Mouse (Mus musculus): ENCODE results near the gene Pgpep1l. TPM values are rescaled to one million over a fixed set of nuclear protein-coding genes. Genes with fewer than 3 reads are reported as not detected.
A peak's percentile ranks its signal among the peaks of the same experiment; 100 is the strongest.

The Pgpep1l gene
- polyA plus RNA-seq, 1 experiment from 2014 or later: not detected

GRCm38 (mm10) chr7:68272607-68273006, 8.6 kb upstream of the Pgpep1l start:
- H3K9ac ChIP-seq: no peak overlapping the region
- no peak overlapping the region for H3K4me2 ChIP-seq (replicated peaks)
- no peak overlapping the region for H3K4me3 ChIP-seq
- 90% methylated on average over 10 of the region's 10 CpGs for WGBS
- no peaks in the 10 kb centered on the region; the same call in 1 of the 2 replicates for H3K27me3 ChIP-seq
- ATAC-seq (ENCODE audit: low FRiP score, low read depth): no peak
- no peaks in the 10 kb centered on the region for H3K36me3 ChIP-seq
- no peak overlapping the region for H3K27ac ChIP-seq
- peaks cover 43% of the 10 kb centered on the region for H3K4me1 ChIP-seq
- no peaks in the 10 kb centered on the region for H3K9me3 ChIP-seq

DNA sequence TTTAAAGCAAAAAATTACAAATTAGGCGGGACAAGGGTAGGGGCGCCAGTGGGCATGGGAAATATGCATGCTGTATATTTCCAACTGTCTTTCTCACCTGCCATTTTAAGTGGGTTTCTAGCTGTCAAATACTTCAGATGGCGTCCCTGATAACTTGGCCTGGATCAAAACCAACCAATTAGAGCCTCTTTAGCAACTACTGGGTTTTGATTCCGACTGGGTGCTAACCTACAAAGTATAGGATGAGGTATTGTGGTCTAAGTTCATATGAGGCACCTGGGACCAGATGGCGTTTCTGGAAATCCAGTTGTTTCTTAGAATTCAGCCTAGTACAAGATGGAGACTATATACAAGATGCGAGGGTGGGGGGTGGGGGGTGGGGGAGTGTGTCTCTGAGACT, 7.8 kb upstream of the Pgpep1l start:
- no peaks in the 10 kb centered on the region; the same call in 1 of the 2 replicates for H3K27me3 ChIP-seq
- no peak overlapping the region for H3K4me3 ChIP-seq
- no peaks in the 10 kb centered on the region for H3K9me3 ChIP-seq
- H3K9ac ChIP-seq: no peak overlapping the region
- H3K4me1 ChIP-seq: peaks cover 41% of the 10 kb centered on the region
- no peak overlapping the region for H3K27ac ChIP-seq
- no peak for ATAC-seq (ENCODE audit: low FRiP score, low read depth)
- WGBS: 87% methylated on average over 6 of the region's 6 CpGs
- no peak overlapping the region for H3K4me2 ChIP-seq (replicated peaks)
- H3K36me3 ChIP-seq: no peaks in the 10 kb centered on the region

DNA sequence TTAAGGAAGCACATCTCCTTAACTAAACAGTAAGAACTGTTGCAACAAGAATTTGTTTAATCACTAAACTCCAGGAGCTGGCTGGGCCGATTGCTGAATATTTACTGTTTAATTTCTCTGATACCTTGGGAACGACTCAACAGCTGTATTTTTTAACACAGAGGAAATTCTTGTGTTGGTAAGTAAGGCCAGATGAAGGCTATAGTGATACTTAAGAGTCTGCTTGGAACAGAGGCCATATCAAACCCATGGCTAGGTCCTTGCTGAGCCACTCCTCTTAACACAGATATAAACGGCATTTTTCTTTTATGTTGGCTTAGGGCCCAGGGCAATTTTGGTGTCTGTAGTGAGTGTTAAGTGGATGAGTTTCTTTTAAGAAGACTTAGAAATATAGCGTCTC, 6.5 kb upstream of the Pgpep1l start:
- 17% methylated on average over 4 of the region's 4 CpGs for WGBS
- no peak overlapping the region for H3K4me3 ChIP-seq
- H3K9me3 ChIP-seq: no peaks in the 10 kb centered on the region
- no peak overlapping the region for H3K27ac ChIP-seq
- no peaks in the 10 kb centered on the region for H3K36me3 ChIP-seq
- peak; percentile 42; the same call in 1 of the 2 replicates for ATAC-seq (ENCODE audit: low FRiP score, low read depth)
- no peak overlapping the region for H3K4me2 ChIP-seq (replicated peaks)
- H3K27me3 ChIP-seq: no peaks in the 10 kb centered on the region
- peaks cover 41% of the 10 kb centered on the region for H3K4me1 ChIP-seq
- H3K9ac ChIP-seq: no peak overlapping the region

GRCm38 (mm10) chr7:68266691-68267090, 2.7 kb upstream of the Pgpep1l start:
- no peak for ATAC-seq (ENCODE audit: low FRiP score, low read depth)
- Histone ChIP-seq H3K4me1 (peaks cover 68% of the 10 kb centered on the region), H3K4me3 (no peak overlapping the region), H3K36me3 (no peaks in the 10 kb centered on the region), H3K9me3 (no peaks in the 10 kb centered on the region), H3K4me2 (replicated peaks) (peak overlapping the region; percentile 38), H3K9ac (no peak overlapping the region), H3K27me3 (no peaks in the 10 kb centered on the region), H3K27ac (peak overlapping the region; percentile 61; the same call in 1 of the 2 replicates)
- WGBS: under 1% methylated on average over 6 of the region's 6 CpGs

GRCm38 (mm10) chr7:68265391-68265790, 1.4 kb upstream of the Pgpep1l start:
- Histone ChIP-seq H3K4me1 (peaks cover 62% of the 10 kb centered on the region), H3K4me3 (no peak overlapping the region), H3K27me3 (no peaks in the 10 kb centered on the region), H3K9ac (no peak overlapping the region), H3K27ac (0 out of 2 replicates have a peak overlapping the region, but pooled peaks have one; percentile 28), H3K4me2 (replicated peaks) (no peak overlapping the region), H3K9me3 (0 out of 2 replicates have a peak, but pooled peaks cover 3% of the 10 kb centered on the region), H3K36me3 (no peaks in the 10 kb centered on the region)
- no peak for ATAC-seq (ENCODE audit: low FRiP score, low read depth)
- WGBS: 24% methylated on average over 7 of the region's 7 CpGs

DNA sequence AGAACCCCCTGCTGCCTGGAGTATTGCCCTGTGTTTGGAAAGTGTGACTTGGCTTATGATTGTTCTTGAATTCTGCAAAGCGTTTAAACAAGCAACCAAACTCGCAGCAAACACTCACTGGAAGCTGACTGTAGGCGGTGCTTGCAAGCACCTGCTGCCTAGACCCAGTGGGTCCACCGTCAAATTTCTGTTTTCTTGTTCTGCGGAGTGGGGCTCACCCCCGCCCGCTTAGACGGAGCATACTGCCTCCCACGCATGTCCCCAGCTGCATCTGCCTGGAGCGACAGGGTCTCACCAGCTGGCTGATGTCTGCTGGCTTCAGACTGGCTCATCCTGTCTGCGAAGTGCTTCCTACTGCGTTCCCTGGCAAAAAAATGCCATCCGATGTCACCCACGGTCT, 498 bp upstream of the Pgpep1l start:
- ATAC-seq (ENCODE audit: low FRiP score, low read depth): no peak
- H3K9ac ChIP-seq: 0 out of 2 replicates have a peak overlapping the region, but pooled peaks have one; percentile 43
- peak overlapping the region; percentile 34 for H3K4me3 ChIP-seq
- WGBS: 12% methylated on average over 14 of the region's 14 CpGs
- peaks cover 59% of the 10 kb centered on the region for H3K4me1 ChIP-seq
- no peaks in the 10 kb centered on the region for H3K27me3 ChIP-seq
- 0 out of 2 replicates have a peak, but pooled peaks cover 3% of the 10 kb centered on the region for H3K9me3 ChIP-seq
- no peak overlapping the region for H3K27ac ChIP-seq
- no peaks in the 10 kb centered on the region for H3K36me3 ChIP-seq
- H3K4me2 ChIP-seq (replicated peaks): peak overlapping the region; percentile 71

DNA sequence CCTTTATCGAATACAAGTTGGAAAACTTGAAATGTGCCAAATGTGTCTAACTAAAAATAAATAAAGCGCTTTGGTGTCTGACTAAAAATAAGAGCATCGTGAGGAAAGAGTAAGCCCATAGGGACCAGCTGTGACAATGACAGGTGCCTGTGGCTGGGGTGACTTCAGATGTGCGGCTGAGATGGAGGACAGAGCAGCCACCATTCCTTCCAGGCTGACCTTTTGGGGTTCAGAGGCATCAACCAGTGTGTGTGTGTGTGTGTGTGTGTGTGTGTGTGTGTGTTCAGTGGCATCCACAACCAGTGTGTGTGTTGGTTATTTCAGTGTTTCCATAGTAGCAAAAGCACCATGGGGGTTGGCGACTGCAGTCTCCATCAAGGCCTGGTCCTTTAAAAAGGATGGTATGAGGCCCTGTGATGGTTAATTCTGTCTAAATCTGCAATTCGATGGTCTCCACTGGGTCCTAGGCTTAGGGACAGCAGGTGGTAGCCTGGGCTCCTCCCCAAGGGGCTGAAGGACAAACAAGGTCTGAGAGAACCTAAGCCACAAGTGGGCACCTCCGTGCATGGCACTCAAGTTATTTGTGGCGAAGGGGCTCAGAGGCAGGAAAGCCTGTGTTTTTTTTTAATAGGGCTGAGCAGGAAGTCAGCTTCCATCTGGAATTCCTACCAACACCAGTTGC, 546 bp downstream of the Pgpep1l start:
- Histone ChIP-seq H3K27me3 (no peaks in the 10 kb centered on the region), H3K36me3 (no peaks in the 10 kb centered on the region), H3K4me3 (peak overlapping the region; percentile 34), H3K9ac (no peak overlapping the region), H3K9me3 (0 out of 2 replicates have a peak, but pooled peaks cover 3% of the 10 kb centered on the region), H3K4me1 (peaks cover 60% of the 10 kb centered on the region), H3K4me2 (replicated peaks) (peak overlapping the region; percentile 71), H3K27ac (peak overlapping the region; percentile 45; the same call in 1 of the 2 replicates)
- ATAC-seq (ENCODE audit: low FRiP score, low read depth): peak; percentile 16; the same call in 1 of the 2 replicates
- 44% methylated on average over 8 of the region's 8 CpGs for WGBS

GRCm38 (mm10) chr7:68262612-68263200, 1.3 kb downstream of the Pgpep1l start:
- no peak for ATAC-seq (ENCODE audit: low FRiP score, low read depth)
- Histone ChIP-seq H3K4me2 (replicated peaks) (no peak overlapping the region), H3K36me3 (no peaks in the 10 kb centered on the region), H3K9ac (no peak overlapping the region), H3K27me3 (no peaks in the 10 kb centered on the region), H3K4me1 (peaks cover 66% of the 10 kb centered on the region), H3K9me3 (0 out of 2 replicates have a peak, but pooled peaks cover 3% of the 10 kb centered on the region), H3K27ac (no peak overlapping the region; the same call in 1 of the 2 replicates), H3K4me3 (no peak overlapping the region)
- WGBS: 26% methylated on average over 8 of the region's 8 CpGs

DNA sequence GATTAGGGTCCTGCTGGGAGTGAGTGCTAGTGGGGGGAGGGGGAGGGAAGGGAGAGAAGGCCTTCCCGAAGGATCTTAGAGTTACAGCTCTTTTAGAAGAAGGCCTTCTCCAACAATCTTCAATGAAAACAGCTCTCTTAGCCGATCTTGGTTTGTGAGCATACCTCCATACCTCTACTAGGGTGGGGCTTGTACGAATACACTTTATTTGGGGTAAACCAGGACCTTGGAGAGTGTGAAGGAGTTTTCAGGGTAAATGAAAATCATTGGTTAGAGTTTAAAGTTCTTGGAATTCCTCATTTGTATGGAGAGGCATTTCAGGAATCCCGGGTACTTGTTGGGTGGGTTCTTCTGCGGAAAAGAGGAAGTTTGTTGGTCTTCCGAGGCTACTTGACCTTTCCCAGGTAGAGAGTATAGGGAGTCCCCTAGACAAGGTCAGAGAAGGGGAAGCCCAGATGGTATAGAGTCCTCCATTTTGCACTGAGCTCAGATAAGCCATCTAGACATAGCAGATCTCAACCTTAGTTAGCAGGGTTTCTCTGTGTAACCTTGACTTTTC, 4.4 kb downstream of the Pgpep1l start:
- 0 out of 2 replicates have a peak, but pooled peaks cover 3% of the 10 kb centered on the region for H3K9me3 ChIP-seq
- H3K4me1 ChIP-seq: peaks cover 43% of the 10 kb centered on the region
- 66% methylated on average over 6 of the region's 6 CpGs for WGBS
- H3K4me2 ChIP-seq (replicated peaks): no peak overlapping the region
- no peak for ATAC-seq (ENCODE audit: low FRiP score, low read depth)
- no peaks in the 10 kb centered on the region for H3K36me3 ChIP-seq
- no peak overlapping the region for H3K9ac ChIP-seq
- H3K27ac ChIP-seq: no peak overlapping the region
- H3K27me3 ChIP-seq: no peaks in the 10 kb centered on the region
- no peak overlapping the region for H3K4me3 ChIP-seq

- Histone ChIP-seq H3K4me2 (replicated peaks) (no peak overlapping the region), H3K36me3 (no peaks in the 10 kb centered on the region), H3K9ac (no peak overlapping the region), H3K4me1 (peaks cover 32% of the 10 kb centered on the region), H3K4me3 (no peak overlapping the region), H3K9me3 (0 out of 2 replicates have a peak, but pooled peaks cover 3% of the 10 kb centered on the region), H3K27ac (peak overlapping the region; percentile 48), H3K27me3 (no peaks in the 10 kb centered on the region)
- no peak for ATAC-seq (ENCODE audit: low FRiP score, low read depth)
- WGBS: 74% methylated on average over 17 of the region's 17 CpGs
These were observed 5.5 kb downstream of the Pgpep1l start for GRCm38 (mm10) chr7:68258326-68259150.

DNA sequence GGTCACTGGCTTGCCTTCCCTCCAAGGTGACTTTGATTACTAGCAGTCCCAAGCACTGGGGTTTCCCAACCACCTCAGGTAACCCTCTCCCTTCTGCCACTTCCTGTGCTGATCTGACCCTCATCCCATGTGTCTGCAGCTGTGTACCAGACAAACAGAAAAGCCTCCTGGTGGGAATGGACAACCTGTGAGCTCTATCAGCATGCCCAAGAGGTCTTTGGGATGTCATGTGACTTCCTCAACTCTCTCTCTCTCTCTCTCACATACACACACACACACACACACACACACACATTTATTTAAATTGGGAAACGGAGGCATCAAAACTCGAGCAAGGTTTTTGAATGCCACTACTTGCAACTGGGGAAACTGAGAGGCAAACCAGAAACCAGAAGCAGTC, 6.3 kb downstream of the Pgpep1l start:
- ATAC-seq (ENCODE audit: low FRiP score, low read depth): no peak
- H3K36me3 ChIP-seq: no peaks in the 10 kb centered on the region
- no peak overlapping the region for H3K4me2 ChIP-seq (replicated peaks)
- H3K4me3 ChIP-seq: no peak overlapping the region
- 0 out of 2 replicates have a peak, but pooled peaks cover 3% of the 10 kb centered on the region for H3K9me3 ChIP-seq
- no peak overlapping the region for H3K9ac ChIP-seq
- peak overlapping the region; percentile 48; the same call in 1 of the 2 replicates for H3K27ac ChIP-seq
- 64% methylated on average over 2 of the region's 2 CpGs for WGBS
- H3K4me1 ChIP-seq: peaks cover 26% of the 10 kb centered on the region
- no peaks in the 10 kb centered on the region for H3K27me3 ChIP-seq
